Mouse (Mus musculus) midbrain, embryonic 10.5 days (tissue): ENCODE measurements around the gene Arf4. TPM values are rescaled to one million over a fixed set of nuclear protein-coding genes. Genes with fewer than 3 reads are reported as not detected.

Experiments
- DNase-seq: peaks from one replicate; pipeline ENCODE4 v3.0.0-alpha.2; 2017; ENCODE audit warnings: low spot score
- H3K27ac ChIP-seq: fragments of 300-500 bp; sonication (generic); replicated peaks from 2 replicates; pipeline ENCODE4 v1.5.1; 2016; ENCODE audit warnings: mild to moderate bottlenecking
- H3K27me3 ChIP-seq: fragments of 300-500 bp; sonication (generic); 2 replicates; pipeline ENCODE4 v1.6.1; 2016; ENCODE audit warnings: low read depth, mild to moderate bottlenecking; ENCODE audit not compliant: poor library complexity, severe bottlenecking
- H3K36me3 ChIP-seq: fragments of 300-500 bp; sonication (generic); 2 replicates; pipeline ENCODE4 v1.6.1; 2016; ENCODE audit warnings: mild to moderate bottlenecking, moderate library complexity
- H3K4me1 ChIP-seq: fragments of 300-500 bp; sonication (generic); 2 replicates; pipeline ENCODE4 v1.6.1; 2016
- H3K4me3 ChIP-seq: fragments of 300-500 bp; sonication (generic); 2 replicates; pipeline ENCODE4 v1.5.1; 2016; ENCODE audit warnings: mild to moderate bottlenecking, moderate library complexity
- H3K9me3 ChIP-seq: fragments of 300-500 bp; sonication (generic); replicated peaks from 2 replicates; pipeline ENCODE4 v1.6.1; 2016; ENCODE audit warnings: mild to moderate bottlenecking
- whole genome bisulfite sequencing: fragments of 180-500 bp; shearing (Covaris S2); methylation state at CpG from one replicate; pipeline ENCODE4 v1.1.7; 2016; 5-methylcytosine and 5-hydroxymethylcytosine counted together
- polyA plus RNA-seq: library from polyadenylated mRNA; unstranded; fragments of >200 nt; fragmentation: Nextera tagmentation; extraction: Ambion mirVana; gene quantifications from 2 replicates; pipeline ENCODE4 v1.2.1, GENCODE M21; 2016

Gene Arf4
- polyA plus RNA-seq, 1 experiment from 2014 or later: 517 TPM

GRCm38 (mm10) chr14:26639251-26639650 lies 1.4 kb downstream of the Arf4 start:
- WGBS: 19% methylated on average over 11 of the region's 11 CpGs
- H3K27ac ChIP-seq: peak overlapping the region; percentile 95

GRCm38 (mm10) chr14:26639961-26640360 lies 2.1 kb downstream of the Arf4 start:
- no peak for DNase-seq
- WGBS: 83% methylated on average over 2 of the region's 2 CpGs

More at GRCm38 (mm10) chr14:26639251-26639650, 1.4 kb downstream of the Arf4 start:
- Histone ChIP-seq H3K36me3 (peaks cover 4% of the 10 kb centered on the region; the same call in 1 of the 2 replicates), H3K4me3 (peak overlapping the region; percentile 94), H3K4me1 (peaks cover 22% of the 10 kb centered on the region), H3K9me3 (no peaks in the 10 kb centered on the region), H3K27me3 (no peaks in the 10 kb centered on the region)
- no peak for DNase-seq

GRCm38 (mm10) chr14:26643006-26643624 lies 5.2 kb downstream of the Arf4 start:
- DNase-seq: no peak
- Histone ChIP-seq H3K9me3 (no peaks in the 10 kb centered on the region), H3K27ac (no peak overlapping the region), H3K4me1 (peaks cover 14% of the 10 kb centered on the region), H3K27me3 (no peaks in the 10 kb centered on the region), H3K36me3 (peaks cover 18% of the 10 kb centered on the region), H3K4me3 (no peak overlapping the region)
- WGBS: 84% methylated on average over 3 of the region's 3 CpGs

More at GRCm38 (mm10) chr14:26639961-26640360, 2.1 kb downstream of the Arf4 start:
- Histone ChIP-seq H3K4me1 (peaks cover 22% of the 10 kb centered on the region), H3K4me3 (peak overlapping the region; percentile 94), H3K27me3 (no peaks in the 10 kb centered on the region), H3K36me3 (peaks cover 4% of the 10 kb centered on the region; the same call in 1 of the 2 replicates), H3K27ac (no peak overlapping the region), H3K9me3 (no peaks in the 10 kb centered on the region)

GRCm38 (mm10) chr14:26645989-26646650 lies 8.2 kb downstream of the Arf4 start:
- Histone ChIP-seq H3K27ac (no peak overlapping the region), H3K4me1 (no peaks in the 10 kb centered on the region), H3K4me3 (no peak overlapping the region), H3K9me3 (no peaks in the 10 kb centered on the region), H3K36me3 (peaks cover 34% of the 10 kb centered on the region), H3K27me3 (no peaks in the 10 kb centered on the region)
- 86% methylated on average over 5 of the region's 5 CpGs for WGBS
- DNase-seq: no peak

- 86% methylated on average over 2 of the region's 2 CpGs for whole genome bisulfite sequencing
- H3K36me3 ChIP-seq: peaks cover 50% of the 10 kb centered on the region
- no peak for DNase-seq
- no peaks in the 10 kb centered on the region for H3K27me3 ChIP-seq
- no peak overlapping the region for H3K4me3 ChIP-seq
- no peak overlapping the region for H3K27ac ChIP-seq
- no peaks in the 10 kb centered on the region for H3K9me3 ChIP-seq
- no peaks in the 10 kb centered on the region for H3K4me1 ChIP-seq
Measured at GRCm38 (mm10) chr14:26647811-26648210, 9.9 kb downstream of the Arf4 start.

GRCm38 (mm10) chr14:26651901-26652300 lies 14.0 kb downstream of the Arf4 start:
- H3K9me3 ChIP-seq: no peaks in the 10 kb centered on the region
- no peaks in the 10 kb centered on the region for H3K27me3 ChIP-seq
- H3K27ac ChIP-seq: no peak overlapping the region
- H3K36me3 ChIP-seq: peaks cover 88% of the 10 kb centered on the region
- H3K4me3 ChIP-seq: no peak overlapping the region
- no peaks in the 10 kb centered on the region for H3K4me1 ChIP-seq
- DNase-seq: no peak

GRCm38 (mm10) chr14:26658178-26658577 lies 20.3 kb downstream of the Arf4 start:
- H3K27ac ChIP-seq: no peak overlapping the region
- H3K27me3 ChIP-seq: no peaks in the 10 kb centered on the region
- H3K4me3 ChIP-seq: no peak overlapping the region
- H3K9me3 ChIP-seq: no peaks in the 10 kb centered on the region
- H3K36me3 ChIP-seq: peaks cover 77% of the 10 kb centered on the region
- DNase-seq: no peak
- no peaks in the 10 kb centered on the region for H3K4me1 ChIP-seq

GRCm38 (mm10) chr14:26660233-26660632 lies 22.4 kb downstream of the Arf4 start:
- Histone ChIP-seq H3K27ac (no peak overlapping the region), H3K27me3 (no peaks in the 10 kb centered on the region), H3K4me1 (no peaks in the 10 kb centered on the region), H3K4me3 (no peak overlapping the region), H3K36me3 (peaks cover 73% of the 10 kb centered on the region), H3K9me3 (no peaks in the 10 kb centered on the region)
- DNase-seq: no peak
- 89% methylated on average over 1 of the region's 1 CpGs for WGBS

GRCm38 (mm10) chr14:26662016-26662415 lies 24.1 kb downstream of the Arf4 start:
- H3K36me3 ChIP-seq: peaks cover 69% of the 10 kb centered on the region
- peaks cover 9% of the 10 kb centered on the region for H3K4me1 ChIP-seq
- no peak overlapping the region for H3K27ac ChIP-seq
- H3K9me3 ChIP-seq: no peaks in the 10 kb centered on the region
- no peak for DNase-seq
- no peak overlapping the region for H3K4me3 ChIP-seq
- H3K27me3 ChIP-seq: no peaks in the 10 kb centered on the region
- WGBS: 90% methylated on average over 3 of the region's 3 CpGs

- H3K27ac ChIP-seq: no peak overlapping the region
- H3K36me3 ChIP-seq: peaks cover 65% of the 10 kb centered on the region
- DNase-seq: no peak
- peaks cover 14% of the 10 kb centered on the region for H3K4me1 ChIP-seq
- no peak overlapping the region for H3K4me3 ChIP-seq
- 84% methylated on average over 2 of the region's 2 CpGs for WGBS
- no peaks in the 10 kb centered on the region for H3K9me3 ChIP-seq
- H3K27me3 ChIP-seq: no peaks in the 10 kb centered on the region
Measured at GRCm38 (mm10) chr14:26662488-26662887, 24.6 kb downstream of the Arf4 start.

GRCm38 (mm10) chr14:26663851-26664250 lies 26.0 kb downstream of the Arf4 start:
- H3K4me3 ChIP-seq: no peak overlapping the region
- peaks cover 53% of the 10 kb centered on the region for H3K36me3 ChIP-seq
- no peaks in the 10 kb centered on the region for H3K27me3 ChIP-seq
- no peak for DNase-seq
- no peaks in the 10 kb centered on the region for H3K9me3 ChIP-seq
- no peak overlapping the region for H3K27ac ChIP-seq
- peaks cover 28% of the 10 kb centered on the region for H3K4me1 ChIP-seq
- WGBS: 90% methylated on average over 2 of the region's 2 CpGs

GRCm38 (mm10) chr14:26667991-26668370 lies 30.1 kb downstream of the Arf4 start:
- H3K9me3 ChIP-seq: no peaks in the 10 kb centered on the region
- DNase-seq: no peak
- H3K4me3 ChIP-seq: peak overlapping the region; percentile 98
- H3K4me1 ChIP-seq: peaks cover 34% of the 10 kb centered on the region
- WGBS: 32% methylated on average over 6 of the region's 6 CpGs
- no peak overlapping the region for H3K27ac ChIP-seq
- H3K36me3 ChIP-seq: peaks cover 31% of the 10 kb centered on the region
- H3K27me3 ChIP-seq: no peaks in the 10 kb centered on the region
